Mouse (Mus musculus): ENCODE data around the gene Glrx5. TPM values are rescaled to one million over a fixed set of nuclear protein-coding genes. Genes with fewer than 3 reads are reported as not detected.
A peak's percentile ranks its signal among the peaks of the same experiment; 100 is the strongest.

Glrx5 gene
- total and polyA plus RNA-seq, 2 experiments from 2014 or later = 43.1 to 199 TPM

- no peak overlapping the region for H3K9ac ChIP-seq (replicated peaks; ENCODE audit: low read length)
- no peak for TF ChIP-seq CTCF (IDR thresholded peaks at IDR 0.05; ENCODE audit: low read depth)
- 0 out of 2 replicates have a peak, but pooled peaks cover 4% of the 10 kb centered on the region for H3K27me3 ChIP-seq (ENCODE audit: insufficient read depth, low read length)
- DNase-seq (ENCODE audit: low spot score) = no peak
- ATAC-seq = no peak
- no peak overlapping the region for H3K4me2 ChIP-seq (ENCODE audit: low read depth, low read length)
- H3K4me3 ChIP-seq (ENCODE audit: low read length) = no peak overlapping the region
- H3K36me3 ChIP-seq (ENCODE audit: insufficient read depth, low read length) = no peaks in the 10 kb centered on the region
- H3K9me3 ChIP-seq (ENCODE audit: low read length) = no peaks in the 10 kb centered on the region
- H3K4me1 ChIP-seq (ENCODE audit: insufficient read depth, low read length) = no peaks in the 10 kb centered on the region
- 74% methylated on average over 3 of the region's 3 CpGs for WGBS
- H3K27ac ChIP-seq = no peak overlapping the region
Measured at GRCm38 (mm10) chr12:105003715-105004114, 28.8 kb upstream of the Glrx5 start.

GRCm38 (mm10) chr12:105004956-105005714 is 27.4 kb upstream of the Glrx5 start:
- TF ChIP-seq CTCF (IDR thresholded peaks at IDR 0.05; ENCODE audit: low read depth) = no peak
- H3K9ac ChIP-seq (replicated peaks; ENCODE audit: low read length) = no peak overlapping the region
- H3K27me3 ChIP-seq (ENCODE audit: insufficient read depth, low read length) = 0 out of 2 replicates have a peak, but pooled peaks cover 4% of the 10 kb centered on the region
- no peaks in the 10 kb centered on the region for H3K4me1 ChIP-seq (ENCODE audit: insufficient read depth, low read length)
- H3K9me3 ChIP-seq (ENCODE audit: low read length) = no peaks in the 10 kb centered on the region
- H3K4me3 ChIP-seq (ENCODE audit: low read length) = no peak overlapping the region
- H3K36me3 ChIP-seq (ENCODE audit: insufficient read depth, low read length) = no peaks in the 10 kb centered on the region
- H3K27ac ChIP-seq = no peak overlapping the region
- 79% methylated on average over 22 of the region's 22 CpGs for WGBS
- no peak for ATAC-seq
- no peak for DNase-seq (ENCODE audit: low spot score)
- no peak overlapping the region for H3K4me2 ChIP-seq (ENCODE audit: low read depth, low read length)

- Histone ChIP-seq H3K9me3 (ENCODE audit: low read length) (no peaks in the 10 kb centered on the region), H3K4me2 (ENCODE audit: low read depth, low read length) (no peak overlapping the region), H3K27me3 (ENCODE audit: insufficient read depth, low read length) (0 out of 2 replicates have a peak, but pooled peaks cover 4% of the 10 kb centered on the region), H3K27ac (no peak overlapping the region), H3K4me1 (ENCODE audit: insufficient read depth, low read length) (no peaks in the 10 kb centered on the region), H3K36me3 (ENCODE audit: insufficient read depth, low read length) (no peaks in the 10 kb centered on the region), H3K4me3 (ENCODE audit: low read length) (no peak overlapping the region), H3K9ac (replicated peaks; ENCODE audit: low read length) (no peak overlapping the region)
- 52% methylated on average over 2 of the region's 2 CpGs for WGBS
- ATAC-seq = no peak
- TF ChIP-seq CTCF (IDR thresholded peaks at IDR 0.05; ENCODE audit: low read depth) = no peak
- DNase-seq (ENCODE audit: low spot score) = no peak
Measured at GRCm38 (mm10) chr12:105005715-105005972, 26.8 kb upstream of the Glrx5 start.

- H3K4me3 ChIP-seq (ENCODE audit: low read length) = no peak overlapping the region
- no peaks in the 10 kb centered on the region for H3K36me3 ChIP-seq (ENCODE audit: insufficient read depth, low read length)
- no peak for DNase-seq (ENCODE audit: low spot score)
- no peaks in the 10 kb centered on the region for H3K9me3 ChIP-seq (ENCODE audit: low read length)
- no peak for ATAC-seq
- 0 out of 2 replicates have a peak, but pooled peaks cover 4% of the 10 kb centered on the region for H3K27me3 ChIP-seq (ENCODE audit: insufficient read depth, low read length)
- H3K9ac ChIP-seq (replicated peaks; ENCODE audit: low read length) = no peak overlapping the region
- 0 out of 2 replicates have a peak, but pooled peaks have one; percentile 12 for TF ChIP-seq CTCF (IDR thresholded peaks at IDR 0.05; ENCODE audit: low read depth)
- H3K4me2 ChIP-seq (ENCODE audit: low read depth, low read length) = peak overlapping the region; percentile 97; the same call in 1 of the 2 replicates
- H3K27ac ChIP-seq = no peak overlapping the region
- no peaks in the 10 kb centered on the region for H3K4me1 ChIP-seq (ENCODE audit: insufficient read depth, low read length)
- WGBS = 54% methylated on average over 2 of the region's 2 CpGs
Measured at GRCm38 (mm10) chr12:105008150-105008549, 24.3 kb upstream of the Glrx5 start.

- TF ChIP-seq CTCF (IDR thresholded peaks at IDR 0.05; ENCODE audit: low read depth) = no peak
- Histone ChIP-seq H3K36me3 (ENCODE audit: insufficient read depth, low read length) (no peaks in the 10 kb centered on the region), H3K27ac (no peak overlapping the region), H3K9ac (replicated peaks; ENCODE audit: low read length) (no peak overlapping the region), H3K4me3 (ENCODE audit: low read length) (peak overlapping the region; percentile 57), H3K4me1 (ENCODE audit: insufficient read depth, low read length) (no peaks in the 10 kb centered on the region), H3K27me3 (ENCODE audit: insufficient read depth, low read length) (0 out of 2 replicates have a peak, but pooled peaks cover 4% of the 10 kb centered on the region), H3K9me3 (ENCODE audit: low read length) (no peaks in the 10 kb centered on the region), H3K4me2 (ENCODE audit: low read depth, low read length) (peak overlapping the region; percentile 97)
- 2% methylated on average over 13 of the region's 13 CpGs for WGBS
- DNase-seq (ENCODE audit: low spot score) (peak; percentile 42), ATAC-seq (peak; percentile 39; the same call in 1 of the 2 replicates)
Measured at GRCm38 (mm10) chr12:105008752-105009178, 23.7 kb upstream of the Glrx5 start.

GRCm38 (mm10) chr12:105009370-105010212 is 22.9 kb upstream of the Glrx5 start, which contains the start of gene Syne3:
TSS of gene Syne3 (minus strand) at chr12:105009809.
- 2% methylated on average over 56 of the region's 66 CpGs for WGBS
- TF ChIP-seq CTCF (IDR thresholded peaks at IDR 0.05; ENCODE audit: low read depth) = no peak

More at GRCm38 (mm10) chr12:105009370-105010212, 22.9 kb upstream of the Glrx5 start, which contains the start of gene Syne3:
- Histone ChIP-seq H3K27ac (no peak within 1 kb of the TSS), H3K9me3 (ENCODE audit: low read length) (no peaks in the 10 kb centered on the region), H3K4me3 (ENCODE audit: low read length) (peak within 1 kb of the TSS; percentile 57), H3K4me1 (ENCODE audit: insufficient read depth, low read length) (no peaks in the 10 kb centered on the region), H3K9ac (replicated peaks; ENCODE audit: low read length) (peak within 1 kb of the TSS; percentile 52), H3K4me2 (ENCODE audit: low read depth, low read length) (peak within 1 kb of the TSS; percentile 97), H3K36me3 (ENCODE audit: insufficient read depth, low read length) (no peaks in the 10 kb centered on the region), H3K27me3 (ENCODE audit: insufficient read depth, low read length) (0 out of 2 replicates have a peak, but pooled peaks cover 4% of the 10 kb centered on the region)
- ATAC-seq = peak; percentile 57; the same call in 1 of the 2 replicates
- DNase-seq (ENCODE audit: low spot score) = peak; percentile 31

All from hindbrain, postnatal 0 days (tissue).